Mouse (Mus musculus) myocyte (in vitro differentiated cells): ENCODE data around the gene Kctd19.
A peak's percentile ranks its signal among the peaks of the same experiment; 100 is the strongest.

Experiments used
- CEBPB ChIP-seq: IDR thresholded peaks from 2 replicates; pipeline ENCODE4 v1.6.1; 2011; ENCODE audit warnings: mild to moderate bottlenecking, moderate library complexity; ENCODE audit not compliant: poor library complexity, insufficient read depth, severe bottlenecking
- MAX ChIP-seq: IDR thresholded peaks from one replicate; pipeline ENCODE4 v1.6.1; 2011; ENCODE audit warnings: low read depth, mild to moderate bottlenecking, control low read depth
- MYOD1 ChIP-seq, 3 experiments: IDR thresholded peaks; one replicate each; pipeline ENCODE4 v1.6.1; 2011; ENCODE audit warnings: control low read depth in 2 of 3, low read depth in 2 of 3, mild to moderate bottlenecking in 2 of 3, moderate library complexity in 1 of 3; ENCODE audit not compliant: insufficient read length in 2 of 3, control insufficient read depth in 1 of 3
- POLR2A ChIP-seq: IDR thresholded peaks from one replicate; pipeline ENCODE4 v1.6.1; 2011; ENCODE audit warnings: low read depth, mild to moderate bottlenecking, control low read depth, moderate library complexity; ENCODE audit not compliant: insufficient read length
- POLR2AphosphoS2 ChIP-seq: IDR thresholded peaks from one replicate; pipeline ENCODE4 v1.6.1; 2011; ENCODE audit warnings: low read depth, control low read depth; ENCODE audit not compliant: insufficient read length
- REST ChIP-seq: IDR thresholded peaks from one replicate; pipeline ENCODE4 v1.6.1; 2011; ENCODE audit warnings: mild to moderate bottlenecking, control low read depth, moderate library complexity; ENCODE audit not compliant: insufficient read depth, insufficient read length
- TCF12 ChIP-seq: IDR thresholded peaks from one replicate; pipeline ENCODE4 v1.6.1; 2011; ENCODE audit warnings: mild to moderate bottlenecking, control low read depth; ENCODE audit not compliant: poor library complexity, insufficient read depth, severe bottlenecking
- USF1 ChIP-seq: IDR thresholded peaks from one replicate; pipeline ENCODE4 v1.6.1; 2011; ENCODE audit warnings: low read depth, mild to moderate bottlenecking, control low read depth, moderate library complexity

DNA sequence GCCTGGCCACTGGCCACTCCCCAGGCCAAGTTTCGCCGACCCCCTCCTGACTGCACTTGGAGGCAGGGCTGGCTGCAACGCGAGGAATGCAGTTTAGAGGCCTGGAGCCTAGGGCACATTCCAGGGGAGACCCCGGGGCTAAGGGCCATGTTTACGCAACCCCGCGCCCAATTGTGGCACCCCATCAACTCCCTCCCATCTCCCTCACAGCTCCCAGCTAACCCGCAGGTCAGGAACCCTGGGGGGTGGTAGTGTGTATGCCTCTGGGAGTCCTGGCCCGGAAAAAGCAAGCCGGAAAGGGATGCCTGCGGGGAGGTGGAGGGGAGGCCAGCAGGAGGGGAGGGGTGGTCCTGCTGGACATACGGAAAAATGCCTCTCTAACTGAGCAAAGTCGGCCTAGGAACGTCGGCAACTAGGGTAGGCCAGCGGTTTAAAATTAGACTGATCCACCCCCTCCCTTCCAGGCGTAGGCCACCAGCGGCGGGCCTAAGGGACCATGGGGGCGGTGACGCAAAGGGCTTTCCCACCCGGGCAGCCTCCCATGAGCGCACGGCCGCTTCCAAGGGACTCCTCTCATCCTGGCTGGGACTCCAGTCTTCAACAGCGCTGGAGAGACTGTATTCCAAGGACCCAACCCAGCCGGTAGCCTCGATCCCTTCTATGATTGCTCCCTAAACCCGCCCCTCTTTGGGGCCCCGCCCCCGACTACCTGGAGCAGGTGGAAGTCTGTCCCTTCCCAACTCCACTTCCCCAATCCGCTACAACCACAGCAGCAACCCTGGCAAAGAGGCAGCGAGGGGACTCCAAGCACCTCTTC is 66.5 kb downstream of the Kctd19 start:
- TF ChIP-seq POLR2AphosphoS2 (no peak), REST (no peak), MYOD1 (IDR thresholded peaks at IDR 0.05; ENCODE audit: control insufficient read depth in 1 of 3, insufficient read length in 2 of 3, low read depth in 2 of 3) (peak in 1 of 3 experiments; percentile 31), POLR2A (peak; percentile 42), TCF12 (no peak), USF1 (no peak), CEBPB (no peak), MAX (no peak)
